Mouse (Mus musculus) kidney, adult 2 months (tissue): ENCODE measurements around the gene Trp53bp2.

Experiments used
- CTCF ChIP-seq: fragments of 200-500 bp; conservative IDR thresholded peaks from 2 replicates; pipeline ENCODE4 v1.5.1; 2011; ENCODE audit warnings: low read depth, mild to moderate bottlenecking, control low read depth, low read length, moderate library complexity, mixed read lengths; ENCODE audit not compliant: insufficient read depth, insufficient read length
- POLR2A ChIP-seq: fragments of 200-500 bp; IDR thresholded peaks from one replicate; pipeline ENCODE4 v1.6.1; 2011; ENCODE audit warnings: low read depth, low read length, control low read depth

GRCm38 (mm10) chr1:182458556-182458955 lies 49.6 kb downstream of the Trp53bp2 start:
- no peak for TF ChIP-seq CTCF
- no peak for TF ChIP-seq POLR2A
